Mouse (Mus musculus) cortical plate, adult 2 months (tissue): ENCODE results near the gene Mtfmt.

Experiments used
- CTCF ChIP-seq: fragments of 200-500 bp; IDR thresholded peaks from 2 replicates; pipeline ENCODE4 v1.5.1; 2011; ENCODE audit warnings: mild to moderate bottlenecking, control low read depth, low read length; ENCODE audit not compliant: insufficient read depth; ENCODE audit errors: extremely low read depth
- POLR2A ChIP-seq: fragments of 200-500 bp; IDR thresholded peaks from 2 replicates; pipeline ENCODE4 v1.6.1; 2011; ENCODE audit warnings: mild to moderate bottlenecking, low read length, control low read depth; ENCODE audit not compliant: insufficient read depth; ENCODE audit errors: extremely low read depth

DNA sequence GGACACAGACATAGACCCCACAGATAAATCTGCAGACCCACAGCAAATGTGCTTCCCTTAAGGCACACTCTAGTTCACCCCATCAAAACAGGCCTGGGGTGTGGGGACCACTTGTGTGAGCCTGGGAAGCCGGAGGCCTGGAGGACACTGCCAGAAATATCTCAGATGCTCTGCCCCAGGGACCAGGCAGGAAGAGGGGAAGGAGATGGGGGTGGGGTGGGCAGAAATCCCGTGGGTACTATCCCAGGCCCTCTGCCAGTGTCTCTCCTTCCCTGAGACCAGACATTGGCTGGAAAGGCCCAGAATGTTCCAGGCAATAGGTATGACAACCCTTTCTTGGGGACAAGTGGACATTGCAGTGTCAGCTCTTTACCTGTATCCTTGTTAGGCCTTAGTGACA, 42.0 kb upstream of the Mtfmt start:
- no peak for TF ChIP-seq CTCF
- TF ChIP-seq POLR2A: no peak
